Mouse (Mus musculus) R1 (cell line): ENCODE data around the gene Olfr205.
"Not testable (repeated sequence)": the region's sequence is repeated elsewhere in the genome, so short reads cannot be mapped to it uniquely, and the experiment has no call there.

ENCODE experiments used
- DNase-seq: peaks from one replicate; pipeline ENCODE4 v3.0.0-alpha.2; 2018; ENCODE audit warnings: low read depth, low spot score

Olfr205 gene

GRCm38 (mm10) chr16:59331038-59331437, at the start of gene Olfr205:
Olfr205 (minus strand) TSS chr16:59331138.
- DNase-seq: no peak

- DNase-seq: no peak
Observed at GRCm38 (mm10) chr16:59363893-59364292, 33.0 kb upstream of the Olfr205 start, which contains the start of gene Olfr209. Olfr209 (minus strand) TSS chr16:59363993.

- DNase-seq: no peak
Observed at GRCm38 (mm10) chr16:59349146-59349545, 18.2 kb upstream of the Olfr205 start, which contains the start of gene Olfr206. Olfr206 (minus strand) TSS chr16:59349246.

GRCm38 (mm10) chr16:59323262-59323661, 7.7 kb downstream of the Olfr205 start:
- DNase-seq: not testable (repeated sequence)

- DNase-seq: no peak
Observed at GRCm38 (mm10) chr16:59318148-59318547, 12.8 kb downstream of the Olfr205 start, which contains the start of gene Olfr204. Olfr204 (minus strand) TSS chr16:59318248.

GRCm38 (mm10) chr16:59298581-59298980, 32.4 kb downstream of the Olfr205 start, which contains the start of gene Olfr203:
Olfr203 (plus strand) TSS chr16:59298881.
- no peak for DNase-seq

GRCm38 (mm10) chr16:59287576-59287975, 43.4 kb downstream of the Olfr205 start:
- DNase-seq: not testable (repeated sequence)

GRCm38 (mm10) chr16:59286693-59287092, 44.2 kb downstream of the Olfr205 start, which contains the start of gene Olfr202:
Olfr202 (minus strand) TSS chr16:59286793.
- DNase-seq: no peak

GRCm38 (mm10) chr16:59283476-59283875, 47.5 kb downstream of the Olfr205 start:
- no peak for DNase-seq

- DNase-seq: no peak
Observed at GRCm38 (mm10) chr16:59280542-59280941, 50.4 kb downstream of the Olfr205 start.
